Mouse (Mus musculus): Measurements from ENCODE around the gene Vmn1r64. TPM values are rescaled to one million over a fixed set of nuclear protein-coding genes. Genes with fewer than 3 reads are reported as not detected.
"Not testable (repeated sequence)": the region's sequence is repeated elsewhere in the genome, so short reads cannot be mapped to it uniquely, and the experiment has no call there.

Gene Vmn1r64
- not detected in 2 replicates for polyA plus RNA-seq (2014; fragmentation: Nextera tagmentation; extraction: Ambion mirVana)

DNA sequence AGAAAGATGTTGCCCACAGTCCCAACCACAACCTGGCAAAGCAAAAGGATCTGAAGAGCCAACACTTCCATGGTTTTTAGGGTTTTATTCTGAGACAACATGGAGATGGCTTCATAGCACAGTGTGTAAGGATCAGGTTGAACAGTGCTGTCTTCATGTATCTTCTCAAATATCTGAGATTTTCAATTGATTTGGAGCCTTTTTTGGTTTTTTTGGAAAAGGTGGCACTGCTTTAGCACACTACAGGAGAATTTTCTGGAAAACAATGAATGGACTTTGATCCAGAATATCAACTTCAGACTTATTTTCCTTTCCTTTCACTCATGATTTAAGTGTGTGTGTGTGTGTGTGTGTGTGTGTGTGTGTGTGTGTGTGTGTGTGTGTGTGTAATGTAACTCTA is at the start of gene Vmn1r64:
Gene Vmn1r64 (minus strand): TSS at position 101 of the 400 bp plus-strand sequence.
- no peak for ATAC-seq (ENCODE audit: insufficient number of reproducible peaks, low FRiP score, low TSS enrichment, low read depth)
- peaks cover 3% of the 10 kb centered on the region; the same call in 1 of the 2 replicates for H3K9me3 ChIP-seq (ENCODE audit: control insufficient read depth, low read length)
- DNase-seq (ENCODE audit: low spot score), result no peak
- H3K27ac ChIP-seq (replicated peaks; ENCODE audit: low read depth, low read length), result no peak within 1 kb of the TSS
- H3K36me3 ChIP-seq (ENCODE audit: control insufficient read depth, insufficient read depth, low read length), result no peaks in the 10 kb centered on the region
- no peaks in the 10 kb centered on the region for H3K27me3 ChIP-seq (ENCODE audit: control insufficient read depth, insufficient read depth, low read length)
- no peak within 1 kb of the TSS for H3K4me2 ChIP-seq (ENCODE audit: low read depth, severe bottlenecking)
- H3K4me3 ChIP-seq (ENCODE audit: low read depth, low read length), result no peak within 1 kb of the TSS
- H3K4me1 ChIP-seq (ENCODE audit: control insufficient read depth, insufficient read depth, low read length), result no peaks in the 10 kb centered on the region
- H3K9ac ChIP-seq (ENCODE audit: low read length), result no peak within 1 kb of the TSS

GRCm38 (mm10) chr7:5899238-5899637 is 14.9 kb upstream of the Vmn1r64 start:
- no peak for ATAC-seq (ENCODE audit: insufficient number of reproducible peaks, low FRiP score, low TSS enrichment, low read depth)
- Histone ChIP-seq H3K4me3 (ENCODE audit: low read depth, low read length) (no peak overlapping the region), H3K9ac (ENCODE audit: low read length) (no peak overlapping the region), H3K27ac (replicated peaks; ENCODE audit: low read depth, low read length) (no peak overlapping the region), H3K9me3 (ENCODE audit: control insufficient read depth, low read length) (peaks cover 5% of the 10 kb centered on the region; the same call in 1 of the 2 replicates), H3K4me2 (ENCODE audit: low read depth, severe bottlenecking) (no peak overlapping the region), H3K4me1 (ENCODE audit: control insufficient read depth, insufficient read depth, low read length) (no peaks in the 10 kb centered on the region), H3K36me3 (ENCODE audit: control insufficient read depth, insufficient read depth, low read length) (no peaks in the 10 kb centered on the region), H3K27me3 (ENCODE audit: control insufficient read depth, insufficient read depth, low read length) (no peaks in the 10 kb centered on the region)
- WGBS, result 88% methylated on average over 4 of the region's 4 CpGs
- no peak for DNase-seq (ENCODE audit: low spot score)

DNA sequence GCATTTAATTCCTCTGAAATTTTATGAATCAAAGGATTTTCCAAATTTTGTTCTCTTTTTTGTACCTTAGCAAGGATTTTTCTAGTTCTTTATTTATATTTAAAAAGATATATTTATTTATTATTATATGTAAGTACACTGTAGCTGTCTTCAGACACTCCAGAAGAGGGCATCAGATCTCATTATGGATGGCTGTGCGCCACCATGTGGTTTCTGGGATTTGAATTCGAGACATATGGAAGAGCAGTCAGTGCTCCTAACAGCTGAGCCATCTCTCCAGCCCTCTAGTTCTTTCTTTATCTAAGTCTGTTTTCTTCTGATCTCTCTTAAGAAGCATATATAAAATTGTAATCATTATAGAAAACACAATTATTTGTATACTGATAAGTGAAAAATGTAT is 12.9 kb upstream of the Vmn1r64 start:
- not testable (repeated sequence) for H3K27me3 ChIP-seq (ENCODE audit: control insufficient read depth, insufficient read depth, low read length); H3K36me3 ChIP-seq (ENCODE audit: control insufficient read depth, insufficient read depth, low read length); H3K4me2 ChIP-seq (ENCODE audit: low read depth, severe bottlenecking); ATAC-seq (ENCODE audit: insufficient number of reproducible peaks, low FRiP score, low TSS enrichment, low read depth); H3K9ac ChIP-seq (ENCODE audit: low read length); H3K4me3 ChIP-seq (ENCODE audit: low read depth, low read length); DNase-seq (ENCODE audit: low spot score); H3K9me3 ChIP-seq (ENCODE audit: control insufficient read depth, low read length); H3K27ac ChIP-seq (replicated peaks; ENCODE audit: low read depth, low read length); H3K4me1 ChIP-seq (ENCODE audit: control insufficient read depth, insufficient read depth, low read length)
- WGBS, result 79% methylated on average over 2 of the region's 2 CpGs

Other genes starting within 250 kb of the Vmn1r64 start
- not detected in 2 replicates for gene Vmn1r62, start 210.9 kb downstream of the Vmn1r64 start, polyA plus RNA-seq (2014; fragmentation: Nextera tagmentation; extraction: Ambion mirVana)
- gene Vmn1r63, start 79.1 kb downstream of the Vmn1r64 start, polyA plus RNA-seq (2014; fragmentation: Nextera tagmentation; extraction: Ambion mirVana), result not detected in 2 replicates
- not detected in 2 replicates for gene Vmn1r65, start 126.5 kb upstream of the Vmn1r64 start, polyA plus RNA-seq (2014; fragmentation: Nextera tagmentation; extraction: Ambion mirVana)
- gene Nlrp4c, start 160.6 kb upstream of the Vmn1r64 start, polyA plus RNA-seq (2014; fragmentation: Nextera tagmentation; extraction: Ambion mirVana), result not detected in 2 replicates

Measured in limb, embryonic 11.5 days (tissue).